Mouse (Mus musculus) cerebellum, adult 2 months (tissue): Measurements from ENCODE around the gene Slc16a11. TPM values are rescaled to one million over a fixed set of nuclear protein-coding genes. Genes with fewer than 3 reads are reported as not detected.

Experiments used
- DNase-seq, 2 experiments: peaks; one replicate each; pipeline ENCODE4 v3.0.0; 2021
- H3K27ac ChIP-seq: fragments of 200-500 bp; 2 replicates; pipeline ENCODE4 v1.5.1; 2012; ENCODE audit warnings: low read length, control low read depth, inconsistent platforms; ENCODE audit not compliant: insufficient read depth
- H3K27me3 ChIP-seq: fragments of 200-500 bp; 2 replicates; pipeline ENCODE4 v1.6.1; 2012; ENCODE audit warnings: inconsistent platforms, mild to moderate bottlenecking, low read length, moderate library complexity; ENCODE audit not compliant: control insufficient read depth, insufficient read depth
- H3K4me1 ChIP-seq: fragments of 200-500 bp; 2 replicates; pipeline ENCODE4 v1.6.1; 2011; ENCODE audit warnings: low read length; ENCODE audit not compliant: control insufficient read depth, insufficient read depth
- H3K4me3 ChIP-seq: fragments of 200-500 bp; replicated peaks from 2 replicates; pipeline ENCODE3; 2011; ENCODE audit warnings: mild to moderate bottlenecking, low read depth, low read length, control low read depth; ENCODE audit not compliant: insufficient read depth
- CTCF ChIP-seq: fragments of 200-500 bp; IDR thresholded peaks from 2 replicates; pipeline ENCODE4 v1.5.1; 2011; ENCODE audit warnings: low read depth, mild to moderate bottlenecking, control low read depth, low read length, moderate library complexity, borderline replicate concordance; ENCODE audit not compliant: insufficient read depth
- POLR2A ChIP-seq: fragments of 200-500 bp; IDR thresholded peaks from 2 replicates; pipeline ENCODE4 v1.6.1; 2011; ENCODE audit warnings: low read length, control low read depth, borderline replicate concordance; ENCODE audit not compliant: insufficient read depth
- WGBS: fragments of 180-500 bp; shearing (Covaris S2); methylation state at CpG from one replicate; pipeline ENCODE4 v1.1.7; 2018; 5-methylcytosine and 5-hydroxymethylcytosine counted together
- polyA plus RNA-seq: library from polyadenylated mRNA; depleted of rRNA; stranded (reverse); fragments of >200 nt; gene quantifications from 2 replicates; pipeline ENCODE4 v1.2.3, GENCODE M21; 2012; rRNA removed

Slc16a11 gene
- polyA plus RNA-seq, 1 experiment: 209 TPM

GRCm38 (mm10) chr11:70251853-70252252 is 39.3 kb downstream of the Slc16a11 start:
- H3K27me3 ChIP-seq: no peaks in the 10 kb centered on the region
- H3K4me3 ChIP-seq: no peak overlapping the region
- H3K27ac ChIP-seq: no peak overlapping the region
- 82% methylated on average over 8 of the region's 8 CpGs for WGBS
- no peak for TF ChIP-seq POLR2A
- TF ChIP-seq CTCF: no peak
- no peak for DNase-seq
- no peaks in the 10 kb centered on the region for H3K4me1 ChIP-seq

- TF ChIP-seq POLR2A (no peak), CTCF (no peak)
- H3K27ac ChIP-seq: no peak overlapping the region
- WGBS: 3% methylated on average over 18 of the region's 18 CpGs
- no peak overlapping the region for H3K4me3 ChIP-seq
- H3K4me1 ChIP-seq: no peaks in the 10 kb centered on the region
- no peaks in the 10 kb centered on the region for H3K27me3 ChIP-seq
- no peak for DNase-seq
These were observed 41.8 kb downstream of the Slc16a11 start for GRCm38 (mm10) chr11:70254337-70254736.

GRCm38 (mm10) chr11:70254931-70255531 is 42.5 kb downstream of the Slc16a11 start, which contains the start of gene Alox12:
TSS of gene Alox12 (minus strand) at chr11:70255353.
- WGBS: 3% methylated on average over 25 of the region's 25 CpGs
- TF ChIP-seq POLR2A: no peak
- TF ChIP-seq CTCF: peak; percentile 54; the same call in 1 of the 2 replicates
- Histone ChIP-seq H3K27ac (no peak within 1 kb of the TSS), H3K4me3 (peak within 1 kb of the TSS; percentile 11), H3K27me3 (no peaks in the 10 kb centered on the region), H3K4me1 (no peaks in the 10 kb centered on the region)
- DNase-seq: peak in 1 of 2 experiments; percentile 35

DNA sequence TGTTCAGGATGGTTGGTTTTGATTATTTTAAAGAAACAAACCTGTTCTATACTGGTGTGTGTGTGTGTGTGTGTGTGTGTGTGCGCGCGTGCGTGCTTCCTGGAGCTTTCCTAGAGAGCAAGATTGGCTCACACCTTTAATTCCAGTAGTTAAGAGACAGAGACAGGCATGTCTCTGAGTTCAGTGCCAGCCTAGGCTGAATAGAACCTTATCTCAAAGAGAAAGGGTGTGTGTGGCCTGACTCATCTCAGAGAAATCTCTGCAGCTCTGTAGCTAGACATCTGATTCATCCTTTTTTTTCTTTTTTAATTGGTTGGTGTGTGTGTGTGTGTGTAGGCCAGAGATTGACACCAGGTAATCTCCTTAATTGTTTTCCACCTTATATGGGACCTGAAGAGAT is 46.5 kb downstream of the Slc16a11 start:
- DNase-seq: no peak
- WGBS: 93% methylated on average over 4 of the region's 4 CpGs
- TF ChIP-seq POLR2A (no peak), CTCF (no peak)
- Histone ChIP-seq H3K4me3 (no peak overlapping the region), H3K27me3 (no peaks in the 10 kb centered on the region), H3K27ac (no peak overlapping the region), H3K4me1 (no peaks in the 10 kb centered on the region)

- 65% methylated on average over 3 of the region's 3 CpGs for WGBS
- TF ChIP-seq POLR2A (no peak), CTCF (no peak)
- Histone ChIP-seq H3K4me3 (no peak overlapping the region), H3K4me1 (peaks cover 10% of the 10 kb centered on the region), H3K27ac (no peak overlapping the region), H3K27me3 (no peaks in the 10 kb centered on the region)
- DNase-seq: no peak
These were observed 52.7 kb downstream of the Slc16a11 start for GRCm38 (mm10) chr11:70265252-70265651.

DNA sequence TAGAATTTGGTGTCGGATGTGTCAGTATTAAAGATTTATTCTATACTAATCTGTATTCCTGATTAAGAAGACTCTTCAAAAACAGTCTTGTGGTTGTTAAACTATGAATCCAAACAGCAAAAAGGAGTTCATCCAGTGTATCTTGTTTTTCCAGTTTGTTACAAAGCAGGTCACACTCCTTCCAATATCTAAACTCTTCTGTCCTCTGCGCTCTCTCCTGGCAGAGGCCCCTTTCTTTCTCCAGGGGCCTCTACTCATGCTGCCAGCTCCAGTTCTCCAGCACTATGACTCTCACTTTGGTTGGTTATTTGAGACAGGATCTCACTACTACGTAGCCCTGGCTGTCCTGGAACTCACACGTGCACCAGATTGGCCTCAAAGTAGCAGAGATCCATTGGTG is 53.3 kb downstream of the Slc16a11 start:
- Histone ChIP-seq H3K4me3 (no peak overlapping the region), H3K27ac (no peak overlapping the region), H3K4me1 (peaks cover 10% of the 10 kb centered on the region), H3K27me3 (no peaks in the 10 kb centered on the region)
- no peak for TF ChIP-seq POLR2A
- no peak for TF ChIP-seq CTCF
- 41% methylated on average over 4 of the region's 4 CpGs for WGBS
- DNase-seq: no peak

Other genes starting within 250 kb of the Slc16a11 start
- 0.33 TPM in 1 of 2 replicates, not detected in the other for gene Cldn7, start 248.0 kb upstream of the Slc16a11 start, polyA plus RNA-seq
- 93.9 and 108 TPM in 2 replicates for gene Ctdnep1, start 231.6 kb upstream of the Slc16a11 start, polyA plus RNA-seq
- gene Elp5, start 230.2 kb upstream of the Slc16a11 start, polyA plus RNA-seq: 106 and 109 TPM in 2 replicates
- gene Gabarap, start 221.6 kb upstream of the Slc16a11 start, polyA plus RNA-seq: 344 and 366 TPM in 2 replicates
- gene Phf23, start 217.0 kb upstream of the Slc16a11 start, polyA plus RNA-seq: 41.8 and 44.4 TPM in 2 replicates
- 27.2 and 28.9 TPM in 2 replicates for gene Dvl2, start 212.2 kb upstream of the Slc16a11 start, polyA plus RNA-seq
- 104 and 112 TPM in 2 replicates for gene Acadvl, start 197.3 kb upstream of the Slc16a11 start, polyA plus RNA-seq
- gene Dlg4, start 195.8 kb upstream of the Slc16a11 start, polyA plus RNA-seq: 352 and 374 TPM in 2 replicates
- 13.8 and 17.1 TPM in 2 replicates for gene Asgr1, start 158.7 kb upstream of the Slc16a11 start, polyA plus RNA-seq
- gene Asgr2, start 120.1 kb upstream of the Slc16a11 start, polyA plus RNA-seq: 0.11 and 0.17 TPM in 2 replicates
- gene Mgl2, start 82.4 kb upstream of the Slc16a11 start, polyA plus RNA-seq: 2.4 and 2.5 TPM in 2 replicates
- 1.2 and 1.4 TPM in 2 replicates for gene Clec10a, start 56.6 kb upstream of the Slc16a11 start, polyA plus RNA-seq
- gene Slc16a13, start 8.3 kb downstream of the Slc16a11 start, polyA plus RNA-seq: 8.8 and 11.3 TPM in 2 replicates
- 1.1 and 1.4 TPM in 2 replicates for gene Bcl6b, start 17.0 kb downstream of the Slc16a11 start, polyA plus RNA-seq
- gene 0610010K14Rik, start 25.2 kb downstream of the Slc16a11 start, polyA plus RNA-seq: 94.0 and 96.5 TPM in 2 replicates
- gene Gm21988, start 27.1 kb downstream of the Slc16a11 start, polyA plus RNA-seq: 9.7 and 10.3 TPM in 2 replicates
- gene Rnasek, start 27.1 kb downstream of the Slc16a11 start, polyA plus RNA-seq: 359 TPM in 2 replicates
- gene Alox12, start 42.6 kb downstream of the Slc16a11 start, polyA plus RNA-seq: 1.1 and 1.2 TPM in 2 replicates
- not detected in 2 replicates for gene Alox12e, start 109.9 kb downstream of the Slc16a11 start, polyA plus RNA-seq
- gene Alox15, start 139.3 kb downstream of the Slc16a11 start, polyA plus RNA-seq: 0.05 TPM in 1 of 2 replicates, not detected in the other
- gene Pelp1, start 197.3 kb downstream of the Slc16a11 start, polyA plus RNA-seq: 18.3 and 20.1 TPM in 2 replicates
- gene Arrb2, start 219.9 kb downstream of the Slc16a11 start, polyA plus RNA-seq: 70.5 and 79.7 TPM in 2 replicates
- 20.4 and 20.5 TPM in 2 replicates for gene Med11, start 239.2 kb downstream of the Slc16a11 start, polyA plus RNA-seq
- 0.21 and 0.25 TPM in 2 replicates for gene Zmynd15, start 246.7 kb downstream of the Slc16a11 start, polyA plus RNA-seq
- 1.8 and 2.6 TPM in 2 replicates for gene Cxcl16, start 247.2 kb downstream of the Slc16a11 start, polyA plus RNA-seq